Mouse (Mus musculus): ENCODE results near the gene Shroom3.

Gene Shroom3

GRCm38 (mm10) chr5:92698131-92698836, 15.0 kb downstream of the Shroom3 start:
- no peak for DNase-seq (ENCODE audit: low spot score in 2 of 2)

GRCm38 (mm10) chr5:92698837-92699529, 15.7 kb downstream of the Shroom3 start:
- no peak for DNase-seq (ENCODE audit: low spot score in 2 of 2)

GRCm38 (mm10) chr5:92701750-92702149, 18.5 kb downstream of the Shroom3 start:
- DNase-seq (ENCODE audit: low spot score in 2 of 2): no peak

- no peak for DNase-seq (ENCODE audit: low spot score in 2 of 2)
Observed at GRCm38 (mm10) chr5:92703671-92704070, 20.4 kb downstream of the Shroom3 start.

GRCm38 (mm10) chr5:92707921-92708491, 24.8 kb downstream of the Shroom3 start:
- DNase-seq (ENCODE audit: low spot score in 2 of 2): no peak

GRCm38 (mm10) chr5:92710779-92711178, 27.5 kb downstream of the Shroom3 start:
- no peak for DNase-seq (ENCODE audit: low spot score in 2 of 2)

GRCm38 (mm10) chr5:92711666-92712290, 28.5 kb downstream of the Shroom3 start:
- DNase-seq (ENCODE audit: low spot score in 2 of 2): no peak

- DNase-seq (ENCODE audit: low spot score in 2 of 2): no peak
Observed at GRCm38 (mm10) chr5:92712621-92713395, 29.6 kb downstream of the Shroom3 start.

- no peak for DNase-seq (ENCODE audit: low spot score in 2 of 2)
Observed at GRCm38 (mm10) chr5:92714886-92715285, 31.7 kb downstream of the Shroom3 start.

- DNase-seq (ENCODE audit: low spot score in 2 of 2): no peak
Observed at GRCm38 (mm10) chr5:92715319-92715718, 32.1 kb downstream of the Shroom3 start.

GRCm38 (mm10) chr5:92715890-92716289, 32.7 kb downstream of the Shroom3 start:
- no peak for DNase-seq (ENCODE audit: low spot score in 2 of 2)

- no peak for DNase-seq (ENCODE audit: low spot score in 2 of 2)
Observed at GRCm38 (mm10) chr5:92717666-92718360, 34.6 kb downstream of the Shroom3 start.

GRCm38 (mm10) chr5:92718856-92719255, 35.6 kb downstream of the Shroom3 start:
- DNase-seq (ENCODE audit: low spot score in 2 of 2): no peak

GRCm38 (mm10) chr5:92721610-92722009, 38.4 kb downstream of the Shroom3 start:
- no peak for DNase-seq (ENCODE audit: low spot score in 2 of 2)

GRCm38 (mm10) chr5:92725935-92726334, 42.7 kb downstream of the Shroom3 start:
- peak in 1 of 2 experiments; percentile 28 for DNase-seq (ENCODE audit: low spot score in 2 of 2)

GRCm38 (mm10) chr5:92728252-92728828, 45.1 kb downstream of the Shroom3 start:
- DNase-seq (ENCODE audit: low spot score in 2 of 2): peak; percentile 19 to 45

GRCm38 (mm10) chr5:92729221-92729620, 46.0 kb downstream of the Shroom3 start:
- DNase-seq (ENCODE audit: low spot score in 2 of 2): no peak

- DNase-seq (ENCODE audit: low spot score in 2 of 2): no peak
Observed at GRCm38 (mm10) chr5:92741802-92742201, 58.6 kb downstream of the Shroom3 start.

GRCm38 (mm10) chr5:92742701-92743100, 59.5 kb downstream of the Shroom3 start:
- DNase-seq (ENCODE audit: low spot score in 2 of 2): no peak

- DNase-seq (ENCODE audit: low spot score in 2 of 2): peak; percentile 69 to 70
Observed at GRCm38 (mm10) chr5:92745390-92746253, 62.4 kb downstream of the Shroom3 start.

Measured in heart, adult 9 months (tissue).